In the genomic region with DNA sequence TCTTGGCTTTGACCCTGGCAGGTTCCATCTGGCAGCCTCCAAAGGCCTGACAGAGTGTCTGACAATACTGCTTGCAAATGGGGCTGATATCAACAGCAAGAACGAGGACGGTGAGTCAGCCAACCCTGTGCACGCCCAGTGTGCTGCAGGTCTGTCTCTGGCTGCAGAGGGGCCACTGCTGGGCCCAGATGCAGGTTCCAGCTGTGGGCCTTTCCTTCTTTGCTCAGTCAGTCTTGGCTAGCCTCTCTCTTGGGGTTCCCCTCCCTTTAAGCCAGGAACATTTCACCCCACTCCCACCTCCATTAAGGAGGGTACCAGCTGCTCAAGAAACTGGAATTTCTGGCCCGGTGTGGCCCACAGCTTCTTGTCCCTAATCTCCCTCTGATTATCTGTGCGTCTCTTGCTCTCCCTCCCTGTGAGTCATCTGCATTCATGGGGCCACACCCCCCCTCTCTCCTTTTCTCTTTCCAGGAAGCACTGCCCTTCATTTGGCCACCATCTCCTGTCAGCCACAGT, we compare ENCODE assay signal across 14 mouse cellular contexts. TPM values are rescaled to one million over a fixed set of nuclear protein-coding genes. Genes with fewer than 3 reads are reported as not detected.
A peak's percentile ranks its signal among the peaks of the same experiment; 100 is the strongest.
DNase-seq lines count a peak whose midpoint lies in the region; ATAC-seq lines count a peak whose summit lies in the region.
"Had no signal": no experiment of that assay in that cellular context is flagged by ENCODE, and none has a peak within 500 bp of the region (broad histone marks: within the 10 kb centered on the region; RNA-seq: fewer than 3 reads in every experiment).

No protein-coding gene starts in this region.

- 0 out of 2 replicates have a peak, but pooled peaks cover 7% of the 10 kb centered on the region for H3K4me1 ChIP-seq in intestine, embryonic 15.5 days (replicated peaks)

- H3K9ac ChIP-seq in intestine, embryonic 15.5 days, result no peak overlapping the region
- H3K9ac ChIP-seq: heart, embryonic 13.5 days; limb, embryonic 13.5 days had no signal

- H3K9me3 ChIP-seq in intestine, embryonic 15.5 days, result no peaks in the 10 kb centered on the region
- H3K9me3 ChIP-seq: heart, embryonic 13.5 days; limb, embryonic 13.5 days had no signal

- DNase-seq in urinary bladder, adult 2 months (ENCODE audit: low spot score), result peak; percentile 40
- DNase-seq in urinary bladder, postnatal 10 days (ENCODE audit: low spot score), result no peak
- DNase-seq in NIH3T3 (ENCODE audit: low read depth), result peak; percentile 65
- DNase-seq in urinary bladder, postnatal 36 days (ENCODE audit: low spot score in 2 of 2), result peak; percentile 59 to 62
- DNase-seq in ovary, adult 18-20 months (ENCODE audit: low spot score), result no peak
- no peak for DNase-seq in T-cell, adult 2 months (ENCODE audit: low spot score)
- DNase-seq in thymus, adult 18-20 months, result no peak
- DNase-seq: cerebellum, adult 8-10 months; right cerebral cortex, postnatal 25 days had no signal

- H3K27me3 ChIP-seq in intestine, embryonic 15.5 days (replicated peaks), result peaks cover 2% of the 10 kb centered on the region; the same call in 1 of the 2 replicates

- H3K4me2 ChIP-seq in intestine, embryonic 15.5 days (replicated peaks), result no peak overlapping the region; the same call in 1 of the 2 replicates
- H3K4me2 ChIP-seq: heart, embryonic 13.5 days; limb, embryonic 13.5 days had no signal

- peak; percentile 81 for ATAC-seq in intestine, embryonic 15.5 days

- H3K4me3 ChIP-seq in intestine, embryonic 15.5 days (replicated peaks), result no peak overlapping the region
- H3K4me3 ChIP-seq: heart, embryonic 13.5 days; layer of hippocampus, adult 2 months; limb, embryonic 13.5 days had no signal

- no peaks in the 10 kb centered on the region for H3K36me3 ChIP-seq in intestine, embryonic 15.5 days
- H3K36me3 ChIP-seq: heart, embryonic 13.5 days; limb, embryonic 13.5 days had no signal

- 25% methylated on average over 5 of the region's 5 CpGs for WGBS in intestine, embryonic 15.5 days

- 0 out of 2 replicates have a peak overlapping the region, but pooled peaks have one; percentile 38 for H3K27ac ChIP-seq in intestine, embryonic 15.5 days
- H3K27ac ChIP-seq: heart, embryonic 13.5 days; layer of hippocampus, adult 2 months; limb, embryonic 13.5 days had no signal

RNA-seq across cellular contexts. Expression of a gene that starts 9.3 kb away (rescaled TPM):
- 9.5 TPM in 2 replicates for polyA plus RNA-seq in urinary bladder, adult 2 months (2012; rRNA removed)
- polyA plus RNA-seq in intestine, embryonic 15.5 days (2015; fragmentation: Nextera tagmentation; extraction: Ambion mirVana), result 0.48 and 0.49 TPM in 2 replicates

RNA-seq across cellular contexts. Expression of a gene that starts 17.0 kb away (rescaled TPM):
- polyA plus RNA-seq in urinary bladder, adult 2 months (2012; rRNA removed), result 45.8 and 47.6 TPM in 2 replicates
- polyA plus RNA-seq in intestine, embryonic 15.5 days (2015; fragmentation: Nextera tagmentation; extraction: Ambion mirVana), result 37.1 and 37.2 TPM in 2 replicates

RNA-seq across cellular contexts. Expression of a gene that starts 29.1 kb away (rescaled TPM):
- polyA plus RNA-seq in urinary bladder, adult 2 months (2012; rRNA removed), result 2.5 and 2.9 TPM in 2 replicates
- polyA plus RNA-seq in intestine, embryonic 15.5 days (2015; fragmentation: Nextera tagmentation; extraction: Ambion mirVana), result 5.7 and 5.9 TPM in 2 replicates

RNA-seq across cellular contexts. Expression of a gene that starts 33.8 kb away (rescaled TPM):
- 3.5 and 3.8 TPM in 2 replicates for polyA plus RNA-seq in urinary bladder, adult 2 months (2012; rRNA removed)
- 0.43 and 0.49 TPM in 2 replicates for polyA plus RNA-seq in intestine, embryonic 15.5 days (2015; fragmentation: Nextera tagmentation; extraction: Ambion mirVana)

RNA-seq across cellular contexts. Expression of a gene that starts 43.9 kb away (rescaled TPM):
- polyA plus RNA-seq in urinary bladder, adult 2 months (2012; rRNA removed), result 0.08 and 0.09 TPM in 2 replicates
- polyA plus RNA-seq in intestine, embryonic 15.5 days (2015; fragmentation: Nextera tagmentation; extraction: Ambion mirVana), result 0.08 TPM in 1 of 2 replicates, not detected in the other
- polyA plus RNA-seq: neural tube, embryonic 14.5 days had no signal

Comparison
In these comparisons a context has a peak if more than half of its experiments do, and no peak if none do; other contexts are left out.
1. DNase-seq: peak in urinary bladder, adult 2 months (single experiment), NIH3T3 (single experiment) and urinary bladder, postnatal 36 days (2 of 2); none in urinary bladder, postnatal 10 days (single experiment), ovary, adult 18-20 months (single experiment), T-cell, adult 2 months (single experiment) and thymus, adult 18-20 months (0 of 2).